ENCODE assay signal across 19 mouse cellular contexts in genomic region chr9:66614547-66614946, GRCm38 (mm10). TPM values are rescaled to one million over a fixed set of nuclear protein-coding genes. Genes with fewer than 3 reads are reported as not detected.
DNase-seq lines count a peak whose midpoint lies in the region; ATAC-seq and TF ChIP-seq lines count a peak whose summit lies in the region.
"Had no signal": no experiment of that assay in that cellular context is flagged by ENCODE, and none has a peak within 500 bp of the region (broad histone marks: within the 10 kb centered on the region; RNA-seq: fewer than 3 reads in every experiment).

No protein-coding gene starts in this region.

- peaks cover 34% of the 10 kb centered on the region for H3K4me1 ChIP-seq in thymus, adult 2 months (replicated peaks; ENCODE audit: control insufficient read depth, insufficient read depth, low read length)
- 0 out of 2 replicates have a peak, but pooled peaks cover 6% of the 10 kb centered on the region for H3K4me1 ChIP-seq in intestine, postnatal 0 days (replicated peaks; ENCODE audit: control insufficient read depth, insufficient read depth, low read length)

- no peaks in the 10 kb centered on the region for H3K9me3 ChIP-seq in intestine, postnatal 0 days (ENCODE audit: control insufficient read depth)
- H3K9me3 ChIP-seq: forebrain, embryonic 15.5 days; heart, embryonic 15.5 days; hindbrain, embryonic 10.5 days had no signal

- no peak for TF ChIP-seq POLR2A in thymus, adult 2 months (IDR thresholded peaks at IDR 0.05; ENCODE audit: control insufficient read depth, extremely low read depth, insufficient read depth, low read length, poor library complexity)

- WGBS in thymus, adult 2 months: 93% methylated on average over 7 of the region's 7 CpGs
- WGBS in intestine, postnatal 0 days: 74% methylated on average over 7 of the region's 7 CpGs

- DNase-seq in heart, adult 11 months: peak; percentile 83
- no peak for DNase-seq in heart, postnatal 14 days
- DNase-seq in thymus, adult 2 months: no peak
- no peak for DNase-seq in thymus, postnatal 14 days
- DNase-seq in ovary, adult 18-20 months (ENCODE audit: low spot score): no peak
- no peak for DNase-seq in gastrocnemius, adult 18-20 months (ENCODE audit: low spot score)
- DNase-seq: adrenal gland, adult 8-10 months; adrenal gland, postnatal 36 days; cerebellum, adult 2 months; cerebellum, postnatal 10 days; gastrocnemius, postnatal 10 days; heart, adult 2 months had no signal

- H3K27ac ChIP-seq in thymus, adult 2 months (ENCODE audit: control insufficient read depth, insufficient read depth, low read length): peak overlapping the region; percentile 95
- H3K27ac ChIP-seq in intestine, postnatal 0 days (ENCODE audit: low read depth, low read length): 0 out of 2 replicates have a peak overlapping the region, but pooled peaks have one; percentile 24
- H3K27ac ChIP-seq: forebrain, embryonic 15.5 days; heart, adult 2 months; heart, embryonic 15.5 days; hindbrain, embryonic 10.5 days; hindbrain, embryonic 14.5 days had no signal

- no peak overlapping the region for H3K4me3 ChIP-seq in thymus, adult 2 months (ENCODE audit: control insufficient read depth, insufficient read depth, low read length)
- H3K4me3 ChIP-seq in intestine, postnatal 0 days (ENCODE audit: low read depth, low read length): no peak overlapping the region
- H3K4me3 ChIP-seq: forebrain, embryonic 15.5 days; heart, adult 2 months; heart, embryonic 15.5 days; hindbrain, embryonic 10.5 days had no signal

- TF ChIP-seq CTCF in thymus, adult 2 months (IDR thresholded peaks at IDR 0.05; ENCODE audit: borderline replicate concordance, control insufficient read depth, extremely low read depth, insufficient read depth, low read length, poor library complexity): no peak
- no peak for TF ChIP-seq CTCF in intestine, postnatal 0 days (IDR thresholded peaks at IDR 0.05; ENCODE audit: low read depth)

- H3K36me3 ChIP-seq in thymus, adult 2 months (ENCODE audit: control insufficient read depth, insufficient read depth, low read length): no peaks in the 10 kb centered on the region
- H3K36me3 ChIP-seq in intestine, postnatal 0 days (ENCODE audit: control insufficient read depth, insufficient read depth): no peaks in the 10 kb centered on the region
- H3K36me3 ChIP-seq: forebrain, embryonic 15.5 days; heart, embryonic 15.5 days; hindbrain, embryonic 10.5 days had no signal

- ATAC-seq in intestine, postnatal 0 days: no peak
- ATAC-seq: forebrain, embryonic 15.5 days had no signal

- H3K9ac ChIP-seq in intestine, postnatal 0 days (ENCODE audit: low read depth, low read length): no peak overlapping the region
- H3K9ac ChIP-seq: forebrain, embryonic 15.5 days; heart, embryonic 15.5 days; hindbrain, embryonic 14.5 days had no signal

- intact Hi-C loops in heart, postnatal 14 days (cut with DNase I): loop anchor here (5.0 kb wide), 1 partner anchor 102 kb away; the partner anchor contains the start of gene Fbxl22

- H3K4me2 ChIP-seq in intestine, postnatal 0 days (replicated peaks; ENCODE audit: low read depth): no peak overlapping the region
- H3K4me2 ChIP-seq: forebrain, embryonic 15.5 days; heart, embryonic 11.5 days; heart, embryonic 15.5 days; hindbrain, embryonic 14.5 days had no signal

- no peaks in the 10 kb centered on the region for H3K27me3 ChIP-seq in thymus, adult 2 months (ENCODE audit: control insufficient read depth, insufficient read depth, low read length)
- no peaks in the 10 kb centered on the region for H3K27me3 ChIP-seq in intestine, postnatal 0 days (replicated peaks; ENCODE audit: control insufficient read depth, insufficient read depth, low read length)
- H3K27me3 ChIP-seq: CH12.LX; forebrain, embryonic 15.5 days; heart, embryonic 15.5 days had no signal

RNA-seq across cellular contexts. Expression of gene Usp3, which starts 21.6 kb away (rescaled TPM):
- total RNA-seq in heart, postnatal 14 days (2021): 10 to 100 TPM; 29.5 to 29.7 TPM
- polyA plus RNA-seq in thymus, adult 2 months (2012; rRNA removed): 66.1 and 70.5 TPM in 2 replicates
- polyA plus RNA-seq in intestine, postnatal 0 days (2015; fragmentation: Nextera tagmentation; extraction: Ambion mirVana): 63.5 and 70.3 TPM in 2 replicates
- total RNA-seq in gastrocnemius, adult 18-20 months (2021): 10 to 100 TPM; 10.1 to 11.0 TPM
